Mouse (Mus musculus) heart, embryonic 11.5 days (tissue): ENCODE measurements around the gene Ubox5. TPM values are rescaled to one million over a fixed set of nuclear protein-coding genes. Genes with fewer than 3 reads are reported as not detected.
"Not testable (repeated sequence)": the region's sequence is repeated elsewhere in the genome, so short reads cannot be mapped to it uniquely, and the experiment has no call there.

Experiments used
- ATAC-seq: fragments of 200-750 bp; cut with Nextera tagmentation; replicated peaks from 2 replicates; pipeline ENCODE4 v1.8.0; 2017; ENCODE audit warnings: moderate library complexity; ENCODE audit not compliant: insufficient number of reproducible peaks, low FRiP score, low TSS enrichment
- H3K27ac ChIP-seq: fragments of 300-500 bp; sonication (generic); 2 replicates; pipeline ENCODE4 v1.5.1; 2014; ENCODE audit warnings: mild to moderate bottlenecking, low read depth, low read length
- H3K27me3 ChIP-seq: fragments of 300-500 bp; sonication (generic); 2 replicates; pipeline ENCODE4 v1.6.1; 2014; ENCODE audit warnings: mild to moderate bottlenecking, low read length, mixed read lengths; ENCODE audit not compliant: control insufficient read depth, insufficient read depth
- H3K36me3 ChIP-seq: fragments of 300-500 bp; sonication (generic); 2 replicates; pipeline ENCODE4 v1.6.1; 2014; ENCODE audit warnings: mild to moderate bottlenecking, low read length, moderate library complexity, mixed read lengths; ENCODE audit not compliant: control insufficient read depth, insufficient read depth
- H3K4me1 ChIP-seq: fragments of 300-500 bp; sonication (generic); 2 replicates; pipeline ENCODE4 v1.6.1; 2014; ENCODE audit warnings: low read length; ENCODE audit not compliant: control insufficient read depth, insufficient read depth
- H3K4me2 ChIP-seq: fragments of 300-500 bp; sonication (generic); 2 replicates; pipeline ENCODE4 v1.6.1; 2014; ENCODE audit warnings: mild to moderate bottlenecking, moderate library complexity
- H3K4me3 ChIP-seq: fragments of 300-500 bp; sonication (generic); 2 replicates; pipeline ENCODE4 v1.5.1; 2014; ENCODE audit warnings: low read depth, low read length
- H3K9ac ChIP-seq: fragments of 300-500 bp; sonication (generic); 2 replicates; pipeline ENCODE4 v1.6.1; 2014; ENCODE audit warnings: mild to moderate bottlenecking, low read depth, low read length, moderate library complexity
- H3K9me3 ChIP-seq: fragments of 300-500 bp; sonication (generic); replicated peaks from 2 replicates; pipeline ENCODE4 v1.6.1; 2016; ENCODE audit warnings: low read length; ENCODE audit not compliant: control insufficient read depth
- WGBS: fragments of 180-500 bp; shearing (Covaris S2); extraction: QIAGEN DNeasy Blood & Tissue Kit; methylation state at CpG from one replicate; pipeline ENCODE4 v1.1.7; 2014; ENCODE audit not compliant: insufficient replicate concordance; 5-methylcytosine and 5-hydroxymethylcytosine counted together
- polyA plus RNA-seq: library from polyadenylated mRNA; unstranded; fragments of >200 nt; fragmentation: Nextera tagmentation; extraction: Ambion mirVana; gene quantifications from 2 replicates; pipeline ENCODE4 v1.2.1, GENCODE M21; 2014

The Ubox5 gene
- polyA plus RNA-seq, 1 experiment from 2014 or later: 10.4 TPM

DNA sequence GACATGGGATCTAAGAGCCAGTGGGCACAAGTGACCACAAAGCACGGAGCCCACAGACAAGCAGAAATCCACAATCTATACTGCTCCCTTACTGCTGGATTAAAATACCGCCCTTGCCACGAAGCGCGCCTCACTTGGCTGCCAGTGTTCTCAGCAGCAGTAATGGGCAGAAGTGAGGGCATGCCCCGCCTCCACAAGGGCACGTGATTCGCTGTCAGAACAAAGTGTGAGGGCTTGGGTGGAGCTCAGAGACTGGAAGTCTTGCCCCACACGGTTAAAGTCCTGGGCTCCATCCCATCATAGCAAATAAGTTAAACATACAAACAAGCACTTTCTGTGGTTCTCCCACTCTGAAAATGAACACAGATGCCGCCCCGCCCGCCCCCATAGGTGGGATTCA lies 52.2 kb downstream of the Ubox5 start:
- Histone ChIP-seq H3K27me3 (peaks cover 89% of the 10 kb centered on the region), H3K27ac (no peak overlapping the region), H3K36me3 (no peaks in the 10 kb centered on the region), H3K9ac (no peak overlapping the region), H3K4me2 (peak overlapping the region; percentile 20), H3K4me3 (peak overlapping the region; percentile 9; the same call in 1 of the 2 replicates), H3K4me1 (peaks cover 9% of the 10 kb centered on the region), H3K9me3 (no peaks in the 10 kb centered on the region)
- ATAC-seq: no peak
- WGBS: 10% methylated on average over 12 of the region's 12 CpGs

DNA sequence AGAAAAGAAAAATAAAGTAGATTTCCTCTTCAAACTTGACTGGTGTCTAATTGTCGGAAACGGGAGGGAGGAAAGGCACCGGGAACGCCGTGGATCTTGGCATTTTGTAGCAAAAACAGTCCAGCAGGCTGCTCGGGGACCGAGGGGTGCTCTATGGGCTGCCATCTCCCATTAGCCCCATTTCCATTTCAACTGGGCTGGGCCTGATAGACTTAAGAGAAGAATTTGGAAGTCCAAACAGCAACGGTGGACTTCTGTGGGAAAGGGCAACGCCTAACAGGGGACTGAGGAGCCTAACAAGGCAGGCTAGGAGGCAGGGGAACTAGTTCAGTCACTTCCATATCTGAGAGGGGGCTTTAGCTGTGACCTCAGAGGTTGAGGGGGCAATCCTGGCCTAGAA lies 52.8 kb downstream of the Ubox5 start:
- Histone ChIP-seq H3K4me3 (peak overlapping the region; percentile 37), H3K4me2 (peak overlapping the region; percentile 70), H3K27me3 (peaks cover 83% of the 10 kb centered on the region), H3K4me1 (peaks cover 4% of the 10 kb centered on the region; the same call in 1 of the 2 replicates), H3K9ac (no peak overlapping the region), H3K36me3 (no peaks in the 10 kb centered on the region), H3K9me3 (no peaks in the 10 kb centered on the region), H3K27ac (no peak overlapping the region)
- WGBS: 2% methylated on average over 9 of the region's 9 CpGs
- ATAC-seq: no peak

- H3K27ac ChIP-seq, H3K36me3 ChIP-seq, H3K4me1 ChIP-seq, H3K9me3 ChIP-seq, ATAC-seq: not testable (repeated sequence)
- Histone ChIP-seq H3K9ac (peak overlapping the region; percentile 49; the same call in 1 of the 2 replicates), H3K27me3 (peaks cover 78% of the 10 kb centered on the region), H3K4me2 (peak overlapping the region; percentile 70), H3K4me3 (peak overlapping the region; percentile 37)
- WGBS: 3% methylated on average over 27 of the region's 32 CpGs
These were observed 53.3 kb downstream of the Ubox5 start for GRCm38 (mm10) chr2:130576564-130576963.

- peak within 1 kb of the TSS; percentile 37 for H3K4me3 ChIP-seq
- H3K4me2 ChIP-seq: peak within 1 kb of the TSS; percentile 70
- peaks cover 2% of the 10 kb centered on the region; the same call in 1 of the 2 replicates for H3K4me1 ChIP-seq
- ATAC-seq: no peak
- no peak within 1 kb of the TSS for H3K27ac ChIP-seq
- 41% methylated on average over 9 of the region's 9 CpGs for WGBS
- H3K9ac ChIP-seq: peak within 1 kb of the TSS; percentile 49; the same call in 1 of the 2 replicates
- no peaks in the 10 kb centered on the region for H3K9me3 ChIP-seq
- peaks cover 71% of the 10 kb centered on the region for H3K27me3 ChIP-seq
- H3K36me3 ChIP-seq: no peaks in the 10 kb centered on the region
These were observed 54.0 kb downstream of the Ubox5 start, which contains the start of gene Oxt for GRCm38 (mm10) chr2:130575873-130576272. Oxt (plus strand) TSS chr2:130576173.

DNA sequence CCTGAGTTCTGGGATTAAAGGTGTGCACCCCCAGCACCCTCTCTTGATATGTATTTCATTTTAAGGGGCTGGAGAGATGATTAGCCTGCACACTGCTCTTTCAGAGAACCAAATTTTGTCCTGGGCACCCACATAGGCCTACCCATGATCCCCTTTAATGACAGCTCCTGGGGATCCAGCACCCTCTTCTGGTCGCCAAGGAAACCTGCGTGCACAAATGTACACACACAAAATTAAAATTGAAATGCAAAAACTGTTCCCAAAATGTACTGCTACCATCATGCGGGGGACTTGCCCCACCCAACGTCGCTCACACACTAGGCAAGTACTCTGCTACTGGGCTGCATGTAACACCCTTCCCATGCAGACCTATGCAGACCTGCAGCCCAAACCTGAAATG lies 54.9 kb downstream of the Ubox5 start:
- no peak overlapping the region for H3K4me3 ChIP-seq
- no peak overlapping the region for H3K9ac ChIP-seq
- H3K9me3 ChIP-seq: no peaks in the 10 kb centered on the region
- WGBS: 74% methylated on average over 5 of the region's 5 CpGs
- no peaks in the 10 kb centered on the region for H3K36me3 ChIP-seq
- peaks cover 64% of the 10 kb centered on the region for H3K27me3 ChIP-seq
- no peaks in the 10 kb centered on the region; the same call in 1 of the 2 replicates for H3K4me1 ChIP-seq
- no peak overlapping the region for H3K27ac ChIP-seq
- H3K4me2 ChIP-seq: no peak overlapping the region
- ATAC-seq: no peak

DNA sequence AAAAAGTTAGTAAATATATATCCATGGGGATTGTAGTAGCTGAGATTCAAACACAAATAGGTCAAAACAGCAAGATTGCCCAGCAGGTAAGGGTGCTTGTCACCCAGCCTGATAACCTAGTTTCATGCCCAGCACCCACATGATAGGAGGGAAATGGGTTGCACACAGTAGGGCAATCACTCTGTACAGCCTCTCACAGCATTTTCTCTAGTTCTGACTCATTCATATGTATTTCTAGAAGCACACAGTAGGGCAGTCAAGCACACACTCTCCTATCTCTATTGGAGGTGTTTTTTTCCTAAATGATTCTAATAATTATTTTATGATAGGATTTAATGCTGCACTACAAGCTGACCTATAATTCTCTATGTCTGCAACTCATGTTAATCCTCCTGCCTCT lies 59.9 kb downstream of the Ubox5 start:
- peaks cover under 1% of the 10 kb centered on the region; the same call in 1 of the 2 replicates for H3K4me1 ChIP-seq
- no peak overlapping the region for H3K27ac ChIP-seq
- H3K4me2 ChIP-seq: no peak overlapping the region
- peaks cover 17% of the 10 kb centered on the region for H3K27me3 ChIP-seq
- no peak overlapping the region for H3K9ac ChIP-seq
- H3K4me3 ChIP-seq: no peak overlapping the region
- no peaks in the 10 kb centered on the region for H3K9me3 ChIP-seq
- no peaks in the 10 kb centered on the region for H3K36me3 ChIP-seq
- ATAC-seq: no peak

GRCm38 (mm10) chr2:130568921-130569320 lies 60.9 kb downstream of the Ubox5 start:
- no peak overlapping the region for H3K4me2 ChIP-seq
- no peaks in the 10 kb centered on the region for H3K9me3 ChIP-seq
- 74% methylated on average over 4 of the region's 4 CpGs for WGBS
- H3K4me1 ChIP-seq: peaks cover 7% of the 10 kb centered on the region
- H3K4me3 ChIP-seq: no peak overlapping the region
- no peak overlapping the region for H3K9ac ChIP-seq
- no peak overlapping the region for H3K27ac ChIP-seq
- no peak for ATAC-seq
- no peaks in the 10 kb centered on the region for H3K36me3 ChIP-seq
- H3K27me3 ChIP-seq: peaks cover 7% of the 10 kb centered on the region

GRCm38 (mm10) chr2:130564983-130565382 lies 64.9 kb downstream of the Ubox5 start:
- 83% methylated on average over 8 of the region's 8 CpGs for WGBS
- Histone ChIP-seq H3K9ac (0 out of 2 replicates have a peak overlapping the region, but pooled peaks have one; percentile 84), H3K36me3 (no peaks in the 10 kb centered on the region; the same call in 1 of the 2 replicates), H3K4me1 (peaks cover 7% of the 10 kb centered on the region), H3K27me3 (no peaks in the 10 kb centered on the region), H3K27ac (no peak overlapping the region), H3K4me3 (peak overlapping the region; percentile 82), H3K4me2 (peak overlapping the region; percentile 93), H3K9me3 (no peaks in the 10 kb centered on the region)
- no peak for ATAC-seq

DNA sequence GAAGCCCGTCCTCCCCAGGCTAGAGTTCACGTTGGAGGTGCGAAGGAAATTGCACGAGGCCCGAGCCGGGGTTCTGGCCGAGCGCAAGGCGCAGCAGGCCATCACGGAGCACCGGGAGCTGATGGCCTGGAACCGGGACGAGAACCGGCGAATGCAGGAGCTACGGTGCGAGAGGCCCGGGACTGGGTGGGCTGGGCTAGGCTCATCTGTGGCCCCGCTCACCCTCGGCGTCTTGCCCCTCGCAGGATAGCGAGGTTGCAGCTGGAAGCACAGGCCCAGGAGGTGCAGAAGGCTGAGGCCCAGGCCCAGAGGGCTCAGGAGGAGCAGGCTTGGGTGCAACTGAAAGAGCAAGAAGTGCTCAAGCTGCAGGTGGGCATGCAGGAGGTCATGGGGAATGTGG lies 65.8 kb downstream of the Ubox5 start:
- Histone ChIP-seq H3K36me3 (no peaks in the 10 kb centered on the region; the same call in 1 of the 2 replicates), H3K27ac (no peak overlapping the region), H3K4me1 (peaks cover 7% of the 10 kb centered on the region), H3K4me2 (peak overlapping the region; percentile 93), H3K4me3 (peak overlapping the region; percentile 82), H3K27me3 (no peaks in the 10 kb centered on the region), H3K9ac (peak overlapping the region; percentile 84), H3K9me3 (no peaks in the 10 kb centered on the region)
- 0 out of 2 replicates have a peak, but pooled peaks have one; percentile 10 for ATAC-seq
- under 1% methylated on average over 23 of the region's 23 CpGs for WGBS
